Mouse (Mus musculus): ENCODE measurements around the gene E2f6. TPM values are rescaled to one million over a fixed set of nuclear protein-coding genes. Genes with fewer than 3 reads are reported as not detected.

Gene E2f6
- total and polyA plus RNA-seq, 3 experiments: 35.4 to 67.0 TPM; not detected in 1

DNA sequence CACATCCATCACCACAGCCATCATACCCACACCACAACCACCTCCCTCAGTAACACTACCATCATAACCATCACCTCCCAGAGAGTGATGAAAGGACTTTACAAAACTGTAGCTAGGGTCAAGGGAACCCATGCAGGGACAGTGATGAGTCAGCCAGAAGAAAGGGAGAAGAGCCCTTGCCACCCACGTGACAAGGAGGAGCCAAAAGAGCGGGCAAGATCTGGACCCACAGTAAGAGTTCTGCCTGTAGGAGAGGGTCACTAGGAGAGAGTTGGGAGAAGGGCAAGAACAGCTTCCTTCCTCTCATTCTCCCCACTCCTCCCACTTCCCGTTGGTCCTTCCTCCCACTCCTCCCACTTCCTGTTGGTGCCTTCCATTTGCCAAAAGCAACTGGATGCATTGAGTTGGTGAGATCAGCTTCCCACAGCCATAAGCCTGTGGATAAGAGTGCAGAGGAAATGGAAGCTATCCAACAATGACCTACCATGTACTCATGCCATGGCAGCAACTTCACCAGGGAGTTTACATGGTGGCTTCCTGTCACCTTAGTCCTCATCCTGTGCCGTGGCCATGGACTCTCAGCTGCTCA lies 36.5 kb downstream of the E2f6 start:
- TF ChIP-seq TCF12 (IDR thresholded peaks at IDR 0.05; ENCODE audit: low read depth, low read length): no peak
- TF ChIP-seq ELF1 (IDR thresholded peaks at IDR 0.05; ENCODE audit: low read depth, low read length): no peak
- Histone ChIP-seq H3K79me2 (ENCODE audit: control insufficient read depth, insufficient read depth, low read length, poor library complexity) (no peaks in the 10 kb centered on the region), H3K27me3 (ENCODE audit: control insufficient read depth in 1 of 2, insufficient read depth in 2 of 2, low read length in 2 of 2) (no peaks in the 10 kb centered on the region), H3K4me1 (ENCODE audit: control insufficient read depth in 1 of 2, insufficient read depth in 2 of 2, low read length in 2 of 2) (peaks cover 0 to 3% of the 10 kb centered on the region in 2 experiments; a peak in 1 of 4 replicates), H3K36me3 (ENCODE audit: control insufficient read depth in 1 of 2, insufficient read depth in 2 of 2, low read length in 2 of 2) (no peaks in the 10 kb centered on the region), H3K9ac (ENCODE audit: control insufficient read depth, low read depth, low read length, poor library complexity, severe bottlenecking) (no peak overlapping the region), H3K4me3 (ENCODE audit: control insufficient read depth in 1 of 2, insufficient read depth in 1 of 2, low read depth in 2 of 2, low read length in 2 of 2) (no peak overlapping the region), H3K9me3 (replicated peaks; ENCODE audit: insufficient read depth, low read length) (no peaks in the 10 kb centered on the region), H3K27ac (ENCODE audit: control insufficient read depth, low read depth, low read length) (no peak overlapping the region)
- no peak for DNase-seq (ENCODE audit: low read depth, low spot score)

DNA sequence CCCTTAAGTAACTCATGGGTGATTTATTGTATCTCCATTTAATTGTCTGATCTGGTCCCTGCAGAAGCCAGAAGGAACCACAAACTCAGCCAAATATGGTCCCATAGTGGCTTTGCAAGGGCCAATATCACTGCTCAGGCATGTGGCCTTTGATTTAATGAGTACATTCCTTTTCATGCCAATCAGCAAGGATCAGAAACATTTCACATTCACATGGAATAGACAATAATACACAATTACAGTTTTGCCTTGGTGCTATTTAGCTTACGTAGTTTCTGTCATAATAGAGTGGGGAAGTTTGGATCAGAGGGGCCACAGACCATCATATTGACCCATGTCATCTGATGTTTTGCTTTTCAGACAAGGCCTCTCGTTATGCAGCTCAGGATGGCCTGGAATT lies 37.7 kb downstream of the E2f6 start:
- H3K27ac ChIP-seq (ENCODE audit: control insufficient read depth, low read depth, low read length): no peak overlapping the region
- H3K36me3 ChIP-seq (ENCODE audit: control insufficient read depth in 1 of 2, insufficient read depth in 2 of 2, low read length in 2 of 2): peaks cover 0 to 5% of the 10 kb centered on the region in 2 experiments; a peak in 2 of 4 replicates
- TF ChIP-seq ETS1 (IDR thresholded peaks at IDR 0.05; ENCODE audit: low read depth, low read length) (no peak), ZMIZ1 (IDR thresholded peaks at IDR 0.05; ENCODE audit: low read depth, low read length) (no peak), POLR2A (IDR thresholded peaks at IDR 0.05; ENCODE audit: control insufficient read depth in 1 of 2, insufficient read depth in 1 of 2, low read depth in 1 of 2, low read length in 2 of 2, poor library complexity in 1 of 2) (no peak), CHD1 (IDR thresholded peaks at IDR 0.05; ENCODE audit: low read depth, low read length) (no peak), NELFE (IDR thresholded peaks at IDR 0.05; ENCODE audit: low read depth, low read length) (no peak), BHLHE40 (IDR thresholded peaks at IDR 0.05; ENCODE audit: borderline replicate concordance, low read depth, low read length) (no peak), EP300 (IDR thresholded peaks at IDR 0.05; ENCODE audit: low read depth in 1 of 2, low read length in 2 of 2) (no peak), E2F4 (IDR thresholded peaks at IDR 0.05; ENCODE audit: borderline replicate concordance, low read depth, low read length) (no peak), ZKSCAN1 (IDR thresholded peaks at IDR 0.05; ENCODE audit: low read depth, low read length) (no peak), CTCF (IDR thresholded peaks at IDR 0.05 in 2 of 3, conservative IDR thresholded peaks at IDR 0.05 in 1 of 3; ENCODE audit: control insufficient read depth in 1 of 3, insufficient read depth in 1 of 3, low read depth in 2 of 3, low read length in 3 of 3, poor library complexity in 1 of 3, severe bottlenecking in 1 of 3) (no peak), ZNF384 (IDR thresholded peaks at IDR 0.05; ENCODE audit: low read depth, low read length) (no peak), KAT2A (conservative IDR thresholded peaks at IDR 0.05; ENCODE audit: low read depth, low read length) (no peak), MAZ (IDR thresholded peaks at IDR 0.05; ENCODE audit: low read depth, low read length) (no peak), HCFC1 (IDR thresholded peaks at IDR 0.05; ENCODE audit: low read depth, low read length) (no peak), RAD21 (IDR thresholded peaks at IDR 0.05; ENCODE audit: low read depth, low read length) (no peak), MAFK (IDR thresholded peaks at IDR 0.05; ENCODE audit: borderline replicate concordance, low read depth, low read length) (no peak), GABPA (IDR thresholded peaks at IDR 0.05; ENCODE audit: low read depth, low read length) (no peak), NRF1 (IDR thresholded peaks at IDR 0.05; ENCODE audit: insufficient read depth, low read depth, low read length, poor library complexity, severe bottlenecking) (no peak)
- no peaks in the 10 kb centered on the region for H3K27me3 ChIP-seq (ENCODE audit: control insufficient read depth in 1 of 2, insufficient read depth in 2 of 2, low read length in 2 of 2)
- no peak overlapping the region for H3K9ac ChIP-seq (ENCODE audit: control insufficient read depth, low read depth, low read length, poor library complexity, severe bottlenecking)
- H3K4me3 ChIP-seq (ENCODE audit: control insufficient read depth in 1 of 2, insufficient read depth in 1 of 2, low read depth in 2 of 2, low read length in 2 of 2): no peak overlapping the region
- H3K9me3 ChIP-seq (replicated peaks; ENCODE audit: insufficient read depth, low read length): no peaks in the 10 kb centered on the region
- H3K4me1 ChIP-seq (ENCODE audit: control insufficient read depth in 1 of 2, insufficient read depth in 2 of 2, low read length in 2 of 2): peaks cover 5 to 9% of the 10 kb centered on the region in 2 experiments
- H3K79me2 ChIP-seq (ENCODE audit: control insufficient read depth, insufficient read depth, low read length, poor library complexity): no peaks in the 10 kb centered on the region
- no peak for DNase-seq (ENCODE audit: low read depth, low spot score)
